Mouse (Mus musculus): ENCODE data around the gene 9330182L06Rik.

Gene 9330182L06Rik

DNA sequence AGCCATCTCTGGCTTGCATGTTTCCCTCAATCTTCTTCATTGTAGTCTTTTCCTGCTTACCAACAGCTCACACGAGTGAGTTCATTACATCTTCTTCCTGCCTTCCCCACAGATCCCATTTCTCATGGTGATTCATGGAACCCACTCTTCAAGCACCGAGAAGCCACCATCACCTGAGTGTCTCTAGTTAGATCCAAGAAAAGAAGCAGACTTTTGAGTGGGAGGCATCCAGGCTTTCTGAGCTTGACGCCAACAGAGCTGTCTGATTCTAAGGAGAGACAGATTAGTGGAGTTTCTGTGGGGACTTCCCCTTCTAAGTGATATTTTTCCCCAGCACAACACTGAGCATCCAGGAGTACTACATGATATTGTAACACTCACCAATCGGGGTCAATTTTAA lies 259.6 kb downstream of the 9330182L06Rik start:
- no peak for DNase-seq (ENCODE audit: low read depth, low spot score)
